ENCODE assay signal across 8 mouse cellular contexts in genomic region chr13:111894804-111895478, GRCm38 (mm10).
DNase-seq lines count a peak whose midpoint lies in the region; ATAC-seq lines count a peak whose summit lies in the region.

No protein-coding gene starts in this region.

- no peak overlapping the region for H3K4me3 ChIP-seq in hindbrain, embryonic 12.5 days
- no peak overlapping the region for H3K4me3 ChIP-seq in hindbrain, embryonic 14.5 days (replicated peaks; ENCODE audit: low read length)
- H3K4me3 ChIP-seq in embryonic facial prominence, embryonic 12.5 days = no peak overlapping the region
- no peak overlapping the region for H3K4me3 ChIP-seq in kidney, embryonic 16.5 days (ENCODE audit: low read length)

- no peak overlapping the region for H3K9ac ChIP-seq in hindbrain, embryonic 12.5 days
- no peak overlapping the region for H3K9ac ChIP-seq in hindbrain, embryonic 14.5 days
- no peak overlapping the region for H3K9ac ChIP-seq in embryonic facial prominence, embryonic 12.5 days
- no peak overlapping the region for H3K9ac ChIP-seq in kidney, embryonic 16.5 days (replicated peaks; ENCODE audit: low read length)

- 71% methylated on average over 15 of the region's 15 CpGs for WGBS in hindbrain, embryonic 12.5 days
- WGBS in hindbrain, embryonic 14.5 days = 71% methylated on average over 15 of the region's 15 CpGs
- 65% methylated on average over 15 of the region's 15 CpGs for WGBS in embryonic facial prominence, embryonic 12.5 days
- 60% methylated on average over 15 of the region's 15 CpGs for WGBS in kidney, embryonic 16.5 days

- H3K9me3 ChIP-seq in hindbrain, embryonic 12.5 days (replicated peaks) = no peaks in the 10 kb centered on the region
- no peaks in the 10 kb centered on the region for H3K9me3 ChIP-seq in hindbrain, embryonic 14.5 days (ENCODE audit: control insufficient read depth, low read length)
- no peaks in the 10 kb centered on the region for H3K9me3 ChIP-seq in embryonic facial prominence, embryonic 12.5 days
- no peaks in the 10 kb centered on the region for H3K9me3 ChIP-seq in kidney, embryonic 16.5 days (ENCODE audit: low read length)

- 0 out of 2 replicates have a peak overlapping the region, but pooled peaks have one; percentile 13 for H3K4me2 ChIP-seq in hindbrain, embryonic 12.5 days (replicated peaks)
- no peak overlapping the region for H3K4me2 ChIP-seq in hindbrain, embryonic 14.5 days (replicated peaks)
- H3K4me2 ChIP-seq in embryonic facial prominence, embryonic 12.5 days (replicated peaks) = no peak overlapping the region
- H3K4me2 ChIP-seq in kidney, embryonic 16.5 days (replicated peaks; ENCODE audit: low read depth, low read length) = no peak overlapping the region

- no peak for ATAC-seq in hindbrain, embryonic 12.5 days (ENCODE audit: low FRiP score)
- no peak for ATAC-seq in hindbrain, embryonic 14.5 days (ENCODE audit: low FRiP score)
- 0 out of 2 replicates have a peak, but pooled peaks have one; percentile 28 for ATAC-seq in embryonic facial prominence, embryonic 12.5 days (ENCODE audit: insufficient number of reproducible peaks, insufficient read depth, low FRiP score, low TSS enrichment)
- peak; percentile 62; the same call in 1 of the 2 replicates for ATAC-seq in kidney, embryonic 16.5 days (ENCODE audit: low FRiP score, low TSS enrichment)

- H3K27ac ChIP-seq in hindbrain, embryonic 12.5 days = no peak overlapping the region
- H3K27ac ChIP-seq in hindbrain, embryonic 14.5 days = no peak overlapping the region
- H3K27ac ChIP-seq in embryonic facial prominence, embryonic 12.5 days = no peak overlapping the region
- no peak overlapping the region for H3K27ac ChIP-seq in kidney, embryonic 16.5 days (ENCODE audit: low read length)

- H3K27me3 ChIP-seq in hindbrain, embryonic 12.5 days = no peaks in the 10 kb centered on the region
- no peaks in the 10 kb centered on the region for H3K27me3 ChIP-seq in hindbrain, embryonic 14.5 days (ENCODE audit: control insufficient read depth, insufficient read depth, low read length)
- H3K27me3 ChIP-seq in embryonic facial prominence, embryonic 12.5 days = no peaks in the 10 kb centered on the region
- H3K27me3 ChIP-seq in kidney, embryonic 16.5 days (ENCODE audit: insufficient read depth, low read length) = no peaks in the 10 kb centered on the region

- no peak for DNase-seq in hindbrain, embryonic 14.5 days (ENCODE audit: low spot score)
- peak; percentile 22 for DNase-seq in lung, postnatal 14 days
- peak; percentile 26 for DNase-seq in urinary bladder, postnatal 25 days (ENCODE audit: low spot score)
- DNase-seq in cerebellum, adult 8-10 months = no peak
- no peak for DNase-seq in cerebellum, adult 11 months

- H3K4me1 ChIP-seq in hindbrain, embryonic 12.5 days = peaks cover 3% of the 10 kb centered on the region; the same call in 1 of the 2 replicates
- 0 out of 2 replicates have a peak, but pooled peaks cover 3% of the 10 kb centered on the region for H3K4me1 ChIP-seq in hindbrain, embryonic 14.5 days (replicated peaks; ENCODE audit: control insufficient read depth, insufficient read depth, low read length)
- no peaks in the 10 kb centered on the region for H3K4me1 ChIP-seq in embryonic facial prominence, embryonic 12.5 days
- peaks cover 25% of the 10 kb centered on the region for H3K4me1 ChIP-seq in kidney, embryonic 16.5 days (ENCODE audit: insufficient read depth, low read length)

- no peaks in the 10 kb centered on the region for H3K36me3 ChIP-seq in hindbrain, embryonic 12.5 days
- H3K36me3 ChIP-seq in hindbrain, embryonic 14.5 days (replicated peaks; ENCODE audit: control insufficient read depth, insufficient read depth) = no peaks in the 10 kb centered on the region
- H3K36me3 ChIP-seq in embryonic facial prominence, embryonic 12.5 days = no peaks in the 10 kb centered on the region
- no peaks in the 10 kb centered on the region for H3K36me3 ChIP-seq in kidney, embryonic 16.5 days (ENCODE audit: insufficient read depth, low read length)

Comparison
In these comparisons a context has a peak if more than half of its experiments do, and no peak if none do; other contexts are left out.
1. ATAC-seq: peak in embryonic facial prominence, embryonic 12.5 days (single experiment) and kidney, embryonic 16.5 days (single experiment); none in hindbrain, embryonic 12.5 days (single experiment) and hindbrain, embryonic 14.5 days (single experiment).
2. DNase-seq: peak in lung, postnatal 14 days (single experiment) and urinary bladder, postnatal 25 days (single experiment); none in hindbrain, embryonic 14.5 days (single experiment), cerebellum, adult 8-10 months (single experiment) and cerebellum, adult 11 months (single experiment).